Mouse (Mus musculus) MEL (cell line): ENCODE results near the gene Gm21854. TPM values are rescaled to one million over a fixed set of nuclear protein-coding genes. Genes with fewer than 3 reads are reported as not detected.
"Not testable (repeated sequence)": the region's sequence is repeated elsewhere in the genome, so short reads cannot be mapped to it uniquely, and the experiment has no call there.

ENCODE experiments used
- DNase-seq: peaks from one replicate; pipeline ENCODE4 v3.0.0; 2011; ENCODE audit warnings: low read depth, low spot score
- H3K27ac ChIP-seq: 2 replicates; pipeline ENCODE4 v1.5.1; 2012; ENCODE audit warnings: low read depth, mild to moderate bottlenecking, control low read depth, low read length, moderate library complexity; ENCODE audit not compliant: control insufficient read depth
- H3K27me3 ChIP-seq, 2 experiments: fragments of 150-350 bp in 1 of 2; sonication (generic) in 1 of 2; 2 replicates each; pipeline ENCODE4 v1.6.1; 2012; ENCODE audit warnings: low read length in 2 of 2, mild to moderate bottlenecking in 2 of 2, improper control_type of control experiment in 1 of 2, moderate library complexity in 1 of 2; ENCODE audit not compliant: insufficient read depth in 2 of 2, control insufficient read depth in 1 of 2
- H3K36me3 ChIP-seq, 2 experiments: 2 replicates each; pipeline ENCODE4 v1.6.1; 2012 to 2014; ENCODE audit warnings: low read length in 2 of 2, improper control_type of control experiment in 1 of 2, inconsistent platforms in 1 of 2, mild to moderate bottlenecking in 1 of 2; ENCODE audit not compliant: insufficient read depth in 2 of 2, control insufficient read depth in 1 of 2
- H3K4me1 ChIP-seq, 2 experiments: fragments of 150-350 bp in 1 of 2; sonication (generic) in 1 of 2; 2 replicates each; pipeline ENCODE4 v1.6.1; 2012; ENCODE audit warnings: low read length in 2 of 2, improper control_type of control experiment in 1 of 2, mild to moderate bottlenecking in 1 of 2; ENCODE audit not compliant: insufficient read depth in 2 of 2, control insufficient read depth in 1 of 2
- H3K4me3 ChIP-seq, 2 experiments: fragments of 150-350 bp in 1 of 2; sonication (generic) in 1 of 2; 2 replicates each; pipeline ENCODE4 v1.5.1; 2012; ENCODE audit warnings: low read depth in 2 of 2, low read length in 2 of 2, mild to moderate bottlenecking in 2 of 2, moderate library complexity in 2 of 2, control low read depth in 1 of 2, improper control_type of control experiment in 1 of 2; ENCODE audit not compliant: control insufficient read depth in 1 of 2, insufficient read depth in 1 of 2
- H3K79me2 ChIP-seq: 2 replicates; pipeline ENCODE4 v1.6.1; 2012; ENCODE audit warnings: mild to moderate bottlenecking, low read length, moderate library complexity; ENCODE audit not compliant: control insufficient read depth, poor library complexity, insufficient read depth
- H3K9ac ChIP-seq: 2 replicates; pipeline ENCODE4 v1.6.1; 2012; ENCODE audit warnings: low read depth, mild to moderate bottlenecking, control low read depth, low read length, moderate library complexity; ENCODE audit not compliant: control insufficient read depth, poor library complexity, severe bottlenecking
- H3K9me3 ChIP-seq: fragments of 150-350 bp; sonication (generic); replicated peaks from 2 replicates; pipeline ENCODE4 v1.6.1; 2012; ENCODE audit warnings: mild to moderate bottlenecking, low read length, improper control_type of control experiment, moderate library complexity; ENCODE audit not compliant: insufficient read depth
- polyA plus RNA-seq, 2 experiments: library from polyadenylated mRNA; stranded (reverse) in 1 of 2; unstranded in 1 of 2; fragments of >175 nt in 1 of 2; fragments of >200 nt in 1 of 2; gene quantifications; 2 replicates each; pipeline versions ENCODE4 v1.2.1 to v1.2.4; 2012; ENCODE audit warnings: low replicate concordance in 2 of 2, low read depth in 1 of 2; ENCODE audit not compliant: insufficient read length in 2 of 2, insufficient read depth in 1 of 2, missing spikeins in 1 of 2
- total RNA-seq: library from RNA; depleted of rRNA; stranded (reverse); fragments of 300-350 nt; gene quantifications from 2 replicates; pipeline ENCODE4 v1.2.3, GENCODE M21; 2012; rRNA removed

Gene Gm21854
- not detected in 2 replicates for total RNA-seq
- not detected for polyA plus RNA-seq

DNA sequence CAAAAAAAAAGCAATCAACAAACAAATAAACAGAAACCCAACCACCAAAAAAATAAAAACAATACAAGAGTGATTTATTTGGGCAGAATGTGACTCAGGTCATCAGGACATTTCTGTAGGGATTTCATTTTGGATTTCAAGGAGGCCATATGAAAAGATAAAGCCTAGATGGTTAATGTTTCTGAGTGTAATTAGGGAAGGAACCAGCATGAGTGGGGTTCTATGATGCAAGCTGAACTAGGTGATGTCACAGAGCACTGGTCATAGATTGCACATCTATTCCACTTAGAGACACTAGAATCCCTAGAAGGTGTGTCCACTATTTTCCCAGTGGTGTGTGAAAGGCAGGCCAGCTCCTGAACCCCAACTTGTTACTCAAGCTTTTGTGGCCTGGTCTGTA is at the start of gene Gm21854:
Gene Gm21854, plus strand, starts transcription at position 301 of the 400 bp plus-strand sequence.
- not testable (repeated sequence) for H3K4me3 ChIP-seq, H3K9me3 ChIP-seq, H3K36me3 ChIP-seq, DNase-seq, H3K4me1 ChIP-seq, H3K9ac ChIP-seq, H3K79me2 ChIP-seq, H3K27me3 ChIP-seq, H3K27ac ChIP-seq

Other genes starting within 250 kb of the Gm21854 start
- not detected in 2 replicates for gene Gm20914, start 69.0 kb downstream of the Gm21854 start, total RNA-seq
- not detected for gene Gm20914, start 69.0 kb downstream of the Gm21854 start, polyA plus RNA-seq
- not detected in 2 replicates for gene Gm28171, start 136.4 kb downstream of the Gm21854 start, total RNA-seq
- gene Gm28171, start 136.4 kb downstream of the Gm21854 start, polyA plus RNA-seq, result not detected